Mouse (Mus musculus) testis, adult 2 months (tissue): Measurements from ENCODE around the gene Rad51b. TPM values are rescaled to one million over a fixed set of nuclear protein-coding genes. Genes with fewer than 3 reads are reported as not detected.

ENCODE experiments used
- H3K27ac ChIP-seq: fragments of 200-500 bp; 2 replicates; pipeline ENCODE4 v1.5.1; 2012; ENCODE audit warnings: low read depth, low read length; ENCODE audit not compliant: control insufficient read depth, insufficient read depth
- H3K27me3 ChIP-seq: fragments of 200-500 bp; 2 replicates; pipeline ENCODE4 v1.6.1; 2012; ENCODE audit warnings: mild to moderate bottlenecking, low read length, moderate library complexity; ENCODE audit not compliant: control insufficient read depth, insufficient read depth
- H3K36me3 ChIP-seq: fragments of 200-500 bp; 2 replicates; pipeline ENCODE4 v1.6.1; 2012; ENCODE audit warnings: mild to moderate bottlenecking, low read length; ENCODE audit not compliant: control insufficient read depth, insufficient read depth
- H3K4me1 ChIP-seq: fragments of 200-500 bp; 2 replicates; pipeline ENCODE4 v1.6.1; 2012; ENCODE audit warnings: low read length; ENCODE audit not compliant: control insufficient read depth, insufficient read depth
- H3K4me3 ChIP-seq: fragments of 200-500 bp; 2 replicates; pipeline ENCODE4 v1.5.1; 2012; ENCODE audit warnings: low read depth, mild to moderate bottlenecking, low read length, moderate library complexity, mixed read lengths; ENCODE audit not compliant: control insufficient read depth
- CTCF ChIP-seq: fragments of 200-500 bp; IDR thresholded peaks from 2 replicates; pipeline ENCODE4 v1.5.1; 2012; ENCODE audit warnings: low read depth, mild to moderate bottlenecking, inconsistent platforms, low read length, moderate library complexity; ENCODE audit not compliant: control insufficient read depth, insufficient read depth, insufficient replicate concordance
- POLR2A ChIP-seq: fragments of 200-500 bp; IDR thresholded peaks from 2 replicates; pipeline ENCODE4 v1.6.1; 2012; ENCODE audit warnings: low read depth, mild to moderate bottlenecking, inconsistent platforms, low read length, moderate library complexity; ENCODE audit not compliant: control insufficient read depth
- polyA plus RNA-seq: library from polyadenylated mRNA; depleted of rRNA; stranded (reverse); fragments of >200 nt; gene quantifications from 2 replicates; pipeline ENCODE4 v1.2.3, GENCODE M21; 2012

The Rad51b gene
- polyA plus RNA-seq, 1 experiment: 2.7 TPM

- no peaks in the 10 kb centered on the region for H3K27me3 ChIP-seq
- TF ChIP-seq POLR2A: no peak
- TF ChIP-seq CTCF: no peak
- no peak overlapping the region for H3K4me3 ChIP-seq
- H3K27ac ChIP-seq: no peak overlapping the region
- H3K4me1 ChIP-seq: no peaks in the 10 kb centered on the region
- no peaks in the 10 kb centered on the region for H3K36me3 ChIP-seq
These were observed 476.2 kb downstream of the Rad51b start for GRCm38 (mm10) chr12:79773246-79773645.

- TF ChIP-seq POLR2A: no peak
- no peak for TF ChIP-seq CTCF
- no peaks in the 10 kb centered on the region for H3K27me3 ChIP-seq
- no peaks in the 10 kb centered on the region for H3K4me1 ChIP-seq
- H3K4me3 ChIP-seq: no peak overlapping the region
- H3K27ac ChIP-seq: peak overlapping the region; percentile 55
- H3K36me3 ChIP-seq: no peaks in the 10 kb centered on the region
These were observed 477.5 kb downstream of the Rad51b start for GRCm38 (mm10) chr12:79774571-79774970.

DNA sequence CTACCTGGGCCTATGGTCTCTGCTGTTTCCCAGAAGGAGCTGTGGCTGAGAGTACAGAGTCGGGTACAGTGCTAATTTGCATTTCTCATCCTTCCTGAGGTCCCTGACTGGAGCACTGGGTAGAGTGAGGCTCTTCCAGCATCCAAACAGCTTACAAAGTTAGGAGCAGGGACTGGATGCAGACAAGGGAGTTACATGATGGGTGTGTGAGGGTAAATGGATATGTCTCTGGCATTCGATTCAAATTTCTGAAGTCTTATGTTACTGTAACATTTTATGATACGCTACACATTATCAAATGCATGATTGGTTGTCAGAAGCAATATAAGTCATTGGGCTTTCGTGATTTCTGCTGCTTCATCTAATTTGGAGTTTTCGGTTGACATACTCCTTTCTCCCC lies 479.7 kb downstream of the Rad51b start:
- Histone ChIP-seq H3K27me3 (no peaks in the 10 kb centered on the region), H3K4me3 (no peak overlapping the region), H3K36me3 (no peaks in the 10 kb centered on the region), H3K27ac (no peak overlapping the region), H3K4me1 (no peaks in the 10 kb centered on the region)
- TF ChIP-seq CTCF: no peak
- no peak for TF ChIP-seq POLR2A

GRCm38 (mm10) chr12:79780745-79781144 lies 483.7 kb downstream of the Rad51b start:
- Histone ChIP-seq H3K4me1 (no peaks in the 10 kb centered on the region), H3K27ac (no peak overlapping the region), H3K36me3 (no peaks in the 10 kb centered on the region), H3K27me3 (no peaks in the 10 kb centered on the region), H3K4me3 (no peak overlapping the region)
- TF ChIP-seq POLR2A (no peak), CTCF (no peak)

DNA sequence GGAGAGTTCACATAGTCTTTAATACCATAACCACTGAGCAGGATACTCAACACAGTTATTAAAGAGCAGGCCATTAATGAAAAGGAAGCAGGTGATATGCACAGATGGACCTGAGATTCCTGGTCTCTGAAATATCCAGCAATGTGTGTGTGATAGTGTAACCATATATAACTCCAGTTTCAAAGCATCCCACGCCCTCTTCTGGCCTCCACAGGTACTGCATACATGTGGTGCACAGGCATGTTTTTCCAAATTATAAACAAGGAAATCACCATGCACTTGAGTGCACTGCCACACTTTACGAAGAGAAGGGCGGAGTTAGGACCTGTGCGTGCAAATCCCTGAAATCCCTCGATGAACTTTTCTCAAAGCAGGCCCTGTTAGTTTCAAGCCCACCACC lies 484.7 kb downstream of the Rad51b start:
- Histone ChIP-seq H3K4me1 (no peaks in the 10 kb centered on the region), H3K27ac (no peak overlapping the region), H3K4me3 (no peak overlapping the region), H3K36me3 (no peaks in the 10 kb centered on the region), H3K27me3 (no peaks in the 10 kb centered on the region)
- no peak for TF ChIP-seq CTCF
- TF ChIP-seq POLR2A: no peak

DNA sequence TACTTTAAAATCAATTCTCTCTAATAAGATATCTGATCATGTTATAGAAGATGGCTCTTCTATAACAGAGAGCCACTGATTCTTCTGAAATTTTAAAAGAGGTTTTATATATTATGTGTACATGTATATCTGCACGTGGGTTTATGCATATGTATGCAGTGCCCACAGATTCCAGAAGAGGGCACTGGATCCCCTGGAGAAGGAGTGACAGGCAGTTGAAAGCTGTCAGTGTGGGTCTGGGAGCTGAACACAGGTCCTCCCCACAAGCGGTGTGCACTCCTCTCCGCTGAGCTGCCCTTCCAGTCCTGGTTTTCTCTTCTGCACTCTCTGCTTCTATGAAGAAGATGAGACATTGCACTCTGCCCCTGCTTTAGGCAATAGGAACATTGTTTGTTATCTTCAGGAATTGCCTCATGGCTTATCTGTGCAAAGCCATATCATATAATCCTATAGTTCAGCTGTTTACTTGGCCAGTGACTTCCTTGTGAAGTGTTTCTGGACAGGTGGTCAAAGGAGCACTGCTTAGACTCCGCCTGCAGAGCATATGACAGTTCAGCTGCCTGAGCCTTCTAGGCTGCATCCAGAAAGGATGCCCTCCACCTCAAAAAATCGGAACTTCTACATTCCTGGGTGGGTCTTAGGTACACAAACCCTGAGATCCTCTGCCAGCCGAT lies 485.5 kb downstream of the Rad51b start:
- Histone ChIP-seq H3K27ac (no peak overlapping the region), H3K4me3 (no peak overlapping the region), H3K27me3 (no peaks in the 10 kb centered on the region), H3K4me1 (no peaks in the 10 kb centered on the region), H3K36me3 (no peaks in the 10 kb centered on the region)
- no peak for TF ChIP-seq POLR2A
- no peak for TF ChIP-seq CTCF

- Histone ChIP-seq H3K4me3 (no peak overlapping the region), H3K4me1 (no peaks in the 10 kb centered on the region), H3K27ac (no peak overlapping the region), H3K27me3 (no peaks in the 10 kb centered on the region), H3K36me3 (no peaks in the 10 kb centered on the region)
- TF ChIP-seq CTCF (no peak), POLR2A (no peak)
These were observed 487.1 kb downstream of the Rad51b start for GRCm38 (mm10) chr12:79784159-79784558.
